Mouse (Mus musculus) liver, embryonic 11.5 days (tissue): Measurements from ENCODE around the gene H2-Aa. TPM values are rescaled to one million over a fixed set of nuclear protein-coding genes. Genes with fewer than 3 reads are reported as not detected.

Experiments
- ATAC-seq: fragments of 200-750 bp; cut with Nextera tagmentation; replicated peaks from 2 replicates; pipeline ENCODE4 v1.8.0; 2017; ENCODE audit warnings: moderate number of reproducible peaks, mild to moderate bottlenecking, moderate TSS enrichment, moderate library complexity; ENCODE audit not compliant: low FRiP score
- DNase-seq: peaks from one replicate; pipeline ENCODE4 v3.0.0-alpha.2; 2017; ENCODE audit warnings: low spot score
- H3K27ac ChIP-seq: fragments of 300-500 bp; sonication (generic); 2 replicates; pipeline ENCODE4 v1.5.1; 2014; ENCODE audit warnings: mild to moderate bottlenecking, low read depth, low read length, control low read depth
- H3K27me3 ChIP-seq: fragments of 300-500 bp; sonication (generic); replicated peaks from 2 replicates; pipeline ENCODE4 v1.6.1; 2014; ENCODE audit warnings: low read length, mixed read lengths; ENCODE audit not compliant: control insufficient read depth, insufficient read depth
- H3K36me3 ChIP-seq: fragments of 300-500 bp; sonication (generic); 2 replicates; pipeline ENCODE4 v1.6.1; 2014; ENCODE audit warnings: mild to moderate bottlenecking, low read length, moderate library complexity, mixed read lengths; ENCODE audit not compliant: control insufficient read depth, insufficient read depth
- H3K4me1 ChIP-seq: fragments of 300-500 bp; sonication (generic); replicated peaks from 2 replicates; pipeline ENCODE4 v1.6.1; 2014; ENCODE audit warnings: low read length, mixed read lengths; ENCODE audit not compliant: control insufficient read depth, insufficient read depth
- H3K4me2 ChIP-seq: fragments of 300-500 bp; sonication (generic); 2 replicates; pipeline ENCODE4 v1.6.1; 2014; ENCODE audit warnings: mild to moderate bottlenecking, control low read depth, moderate library complexity
- H3K4me3 ChIP-seq: fragments of 300-500 bp; sonication (generic); 2 replicates; pipeline ENCODE4 v1.5.1; 2014; ENCODE audit warnings: low read depth, low read length, control low read depth
- H3K9ac ChIP-seq: fragments of 300-500 bp; sonication (generic); 2 replicates; pipeline ENCODE4 v1.6.1; 2014; ENCODE audit warnings: low read depth, low read length, control low read depth
- H3K9me3 ChIP-seq: fragments of 300-500 bp; sonication (generic); 2 replicates; pipeline ENCODE4 v1.6.1; 2016; ENCODE audit warnings: low read length, inconsistent platforms, mixed read lengths; ENCODE audit not compliant: control insufficient read depth
- WGBS: fragments of 180-500 bp; shearing (Covaris S2); extraction: QIAGEN DNeasy Blood & Tissue Kit; methylation state at CpG from one replicate; pipeline ENCODE4 v1.1.7; 2014; 5-methylcytosine and 5-hydroxymethylcytosine counted together
- polyA plus RNA-seq: library from polyadenylated mRNA; unstranded; fragments of >200 nt; fragmentation: Nextera tagmentation; extraction: Ambion mirVana; gene quantifications from 2 replicates; pipeline ENCODE4 v1.2.1, GENCODE M21; 2014

H2-Aa gene
- polyA plus RNA-seq, 1 experiment from 2014 or later: not detected

- ATAC-seq: no peak
- H3K27ac ChIP-seq: no peak overlapping the region
- H3K27me3 ChIP-seq: peaks cover 3% of the 10 kb centered on the region; the same call in 1 of the 2 replicates
- no peak overlapping the region for H3K9ac ChIP-seq
- H3K9me3 ChIP-seq: no peaks in the 10 kb centered on the region
- WGBS: 18% methylated on average over 4 of the region's 4 CpGs
- no peaks in the 10 kb centered on the region for H3K36me3 ChIP-seq
- H3K4me1 ChIP-seq: no peaks in the 10 kb centered on the region
- no peak overlapping the region for H3K4me2 ChIP-seq
- H3K4me3 ChIP-seq: no peak overlapping the region
- no peak for DNase-seq
Observed at GRCm38 (mm10) chr17:34249878-34250277, 37.7 kb downstream of the H2-Aa start.

DNA sequence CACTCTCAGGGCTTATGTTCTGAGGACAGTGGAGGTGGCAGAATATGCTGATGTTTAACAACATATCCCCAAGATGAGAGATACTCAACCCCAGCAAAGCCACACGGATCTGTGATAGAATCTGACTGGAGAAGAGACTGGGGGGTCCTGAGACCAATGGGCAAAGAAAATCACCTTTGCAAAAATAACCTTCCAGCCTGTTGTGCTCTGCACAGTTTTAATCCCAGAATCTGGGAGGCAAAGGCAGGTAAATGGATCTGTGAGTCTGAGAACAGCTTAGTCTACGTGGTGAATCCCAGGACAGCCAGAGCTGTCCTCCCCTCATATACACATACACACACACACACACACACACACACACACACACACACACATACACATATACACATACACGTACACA lies 38.3 kb downstream of the H2-Aa start:
- H3K9me3 ChIP-seq: no peaks in the 10 kb centered on the region
- no peak for DNase-seq
- no peak overlapping the region for H3K9ac ChIP-seq
- no peak overlapping the region for H3K4me2 ChIP-seq
- no peak overlapping the region for H3K27ac ChIP-seq
- ATAC-seq: no peak
- no peaks in the 10 kb centered on the region for H3K4me1 ChIP-seq
- H3K36me3 ChIP-seq: no peaks in the 10 kb centered on the region
- 35% methylated on average over 3 of the region's 3 CpGs for WGBS
- no peak overlapping the region for H3K4me3 ChIP-seq
- peaks cover 3% of the 10 kb centered on the region; the same call in 1 of the 2 replicates for H3K27me3 ChIP-seq

GRCm38 (mm10) chr17:34248764-34249163 lies 38.9 kb downstream of the H2-Aa start:
- no peaks in the 10 kb centered on the region for H3K36me3 ChIP-seq
- peaks cover 3% of the 10 kb centered on the region; the same call in 1 of the 2 replicates for H3K27me3 ChIP-seq
- WGBS: 42% methylated on average over 2 of the region's 2 CpGs
- no peaks in the 10 kb centered on the region for H3K9me3 ChIP-seq
- H3K4me2 ChIP-seq: no peak overlapping the region
- ATAC-seq (no peak), DNase-seq (no peak)
- no peak overlapping the region for H3K27ac ChIP-seq
- H3K4me1 ChIP-seq: no peaks in the 10 kb centered on the region
- no peak overlapping the region for H3K4me3 ChIP-seq
- H3K9ac ChIP-seq: no peak overlapping the region

DNA sequence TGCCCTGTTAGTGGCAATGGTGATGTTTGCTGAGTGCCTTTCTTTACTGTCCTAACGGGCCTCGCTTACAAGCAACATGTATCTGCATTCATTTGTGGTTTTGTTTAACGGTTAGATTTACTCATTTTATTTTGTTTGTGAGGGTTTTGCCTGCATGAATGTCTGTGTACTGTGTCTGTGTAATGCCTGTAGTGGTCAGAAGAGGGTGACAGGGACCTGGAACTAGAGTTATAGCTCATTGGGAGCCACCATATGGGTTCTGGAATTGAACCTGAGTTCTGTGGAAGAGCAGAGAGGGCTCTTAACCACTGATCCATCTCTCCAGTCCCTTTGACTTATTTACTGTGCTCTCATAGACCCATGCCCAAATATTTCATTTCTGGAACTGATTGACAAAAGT lies 40.6 kb downstream of the H2-Aa start:
- no peak for ATAC-seq
- Histone ChIP-seq H3K4me3 (no peak overlapping the region), H3K27me3 (peaks cover 3% of the 10 kb centered on the region; the same call in 1 of the 2 replicates), H3K4me2 (no peak overlapping the region), H3K9me3 (no peaks in the 10 kb centered on the region), H3K27ac (no peak overlapping the region), H3K4me1 (no peaks in the 10 kb centered on the region), H3K36me3 (no peaks in the 10 kb centered on the region), H3K9ac (no peak overlapping the region)
- no peak for DNase-seq
- whole genome bisulfite sequencing: 87% methylated on average over 3 of the region's 3 CpGs

- Histone ChIP-seq H3K4me1 (no peaks in the 10 kb centered on the region), H3K9ac (no peak overlapping the region), H3K4me3 (no peak overlapping the region), H3K36me3 (no peaks in the 10 kb centered on the region), H3K9me3 (no peaks in the 10 kb centered on the region), H3K4me2 (no peak overlapping the region), H3K27ac (no peak overlapping the region), H3K27me3 (0 out of 2 replicates have a peak, but pooled peaks cover 3% of the 10 kb centered on the region)
- ATAC-seq: no peak
- no peak for DNase-seq
- whole genome bisulfite sequencing: 67% methylated on average over 4 of the region's 4 CpGs
Observed at GRCm38 (mm10) chr17:34244656-34245055, 43.0 kb downstream of the H2-Aa start.

GRCm38 (mm10) chr17:34240916-34241315 lies 46.7 kb downstream of the H2-Aa start:
- Histone ChIP-seq H3K36me3 (no peaks in the 10 kb centered on the region), H3K27ac (no peak overlapping the region), H3K9me3 (no peaks in the 10 kb centered on the region), H3K27me3 (no peaks in the 10 kb centered on the region), H3K9ac (no peak overlapping the region), H3K4me1 (no peaks in the 10 kb centered on the region), H3K4me3 (no peak overlapping the region), H3K4me2 (no peak overlapping the region)
- 78% methylated on average over 6 of the region's 6 CpGs for WGBS
- DNase-seq (no peak), ATAC-seq (no peak)

DNA sequence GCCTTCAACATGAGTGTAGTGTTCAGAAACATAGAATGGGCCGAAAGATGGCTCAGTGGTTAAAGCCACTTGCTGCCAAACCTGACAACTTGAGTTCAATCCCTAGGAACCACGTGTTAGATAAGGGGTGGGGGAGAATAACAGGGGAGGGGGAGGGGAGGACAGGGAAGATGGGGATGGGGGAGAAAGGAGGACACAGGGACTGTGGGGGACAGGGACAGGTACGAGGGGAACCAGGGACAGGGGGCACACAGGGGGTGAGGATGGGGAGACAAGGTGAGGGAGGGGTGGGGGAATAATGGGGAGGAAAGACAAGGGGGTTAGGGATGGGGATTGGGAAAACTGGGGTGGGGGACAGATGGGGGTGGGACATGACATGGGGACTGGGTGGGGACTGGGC lies 47.3 kb downstream of the H2-Aa start:
- H3K27me3 ChIP-seq: no peaks in the 10 kb centered on the region
- DNase-seq (no peak), ATAC-seq (no peak)
- H3K4me3 ChIP-seq: no peak overlapping the region
- WGBS: 47% methylated on average over 3 of the region's 3 CpGs
- H3K9ac ChIP-seq: no peak overlapping the region
- no peaks in the 10 kb centered on the region for H3K9me3 ChIP-seq
- H3K27ac ChIP-seq: no peak overlapping the region
- H3K4me1 ChIP-seq: no peaks in the 10 kb centered on the region
- no peak overlapping the region for H3K4me2 ChIP-seq
- no peaks in the 10 kb centered on the region for H3K36me3 ChIP-seq

DNA sequence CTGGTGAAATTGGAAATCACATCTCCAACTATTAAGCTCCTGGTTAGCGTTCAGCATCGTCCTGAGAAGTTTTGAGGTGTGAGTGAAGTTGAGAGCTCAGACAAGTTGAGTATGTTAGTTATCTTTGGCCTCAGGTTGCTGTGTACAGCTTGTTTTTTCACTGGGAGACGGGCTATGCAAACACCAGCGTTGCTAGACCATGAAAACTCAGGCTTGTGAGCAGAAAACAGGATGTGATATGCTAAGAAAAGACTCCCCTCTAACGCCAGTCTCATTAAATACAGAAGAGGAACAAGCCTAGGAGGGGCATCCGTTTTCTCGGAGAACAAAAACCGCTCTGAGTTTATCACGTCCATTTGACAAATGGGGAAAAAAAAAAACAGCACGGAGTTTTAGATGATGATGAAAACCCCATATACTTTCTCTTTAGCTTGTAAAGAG lies 48.0 kb downstream of the H2-Aa start:
- H3K4me1 ChIP-seq: no peaks in the 10 kb centered on the region
- ATAC-seq (no peak), DNase-seq (no peak)
- no peaks in the 10 kb centered on the region for H3K36me3 ChIP-seq
- no peak overlapping the region for H3K27ac ChIP-seq
- 46% methylated on average over 10 of the region's 10 CpGs for WGBS
- H3K9me3 ChIP-seq: no peaks in the 10 kb centered on the region
- no peak overlapping the region for H3K9ac ChIP-seq
- H3K4me2 ChIP-seq: no peak overlapping the region
- H3K4me3 ChIP-seq: no peak overlapping the region
- H3K27me3 ChIP-seq: no peaks in the 10 kb centered on the region

- Histone ChIP-seq H3K27ac (no peak within 1 kb of the TSS), H3K4me3 (no peak within 1 kb of the TSS), H3K9me3 (no peaks in the 10 kb centered on the region), H3K4me2 (no peak within 1 kb of the TSS), H3K36me3 (no peaks in the 10 kb centered on the region), H3K27me3 (no peaks in the 10 kb centered on the region), H3K4me1 (no peaks in the 10 kb centered on the region), H3K9ac (no peak within 1 kb of the TSS)
- WGBS: 54% methylated on average over 3 of the region's 3 CpGs
- DNase-seq (no peak), ATAC-seq (no peak)
Observed at GRCm38 (mm10) chr17:34238706-34239105, 48.9 kb downstream of the H2-Aa start, which contains the start of gene H2-Ob. H2-Ob (plus strand) TSS chr17:34238903.
